Mouse (Mus musculus): ENCODE results near the gene Atpif1.

Gene Atpif1

DNA sequence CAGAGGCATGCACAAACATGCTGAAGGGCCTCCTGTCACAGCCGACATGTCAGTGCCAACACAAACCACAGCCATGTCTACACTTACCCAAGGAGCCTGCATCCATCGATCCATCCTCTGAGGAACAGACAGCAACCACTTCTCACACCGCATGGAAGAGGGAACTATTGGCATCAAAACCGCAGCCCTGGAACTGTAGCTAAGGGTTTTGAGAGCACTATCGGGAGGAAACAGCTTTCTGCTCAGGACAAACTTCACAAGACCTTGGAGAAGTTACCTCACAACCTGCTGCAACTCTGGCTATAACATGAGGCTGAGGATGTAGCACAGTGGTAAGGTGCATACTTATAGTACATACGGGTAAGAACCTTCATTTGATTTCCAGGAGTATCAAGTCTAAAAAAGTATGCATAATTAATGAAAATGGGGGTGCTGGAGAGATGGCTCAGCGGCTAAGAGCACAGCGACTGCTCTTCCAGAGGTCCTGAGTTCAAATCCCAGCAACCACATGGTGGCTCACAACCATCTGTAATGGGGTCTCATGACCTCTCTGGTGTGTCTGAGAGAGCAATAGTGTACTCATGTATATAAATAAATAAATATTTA is 5.4 kb downstream of the Atpif1 start:
- DNase-seq (ENCODE audit: low spot score in 2 of 2): no peak

DNA sequence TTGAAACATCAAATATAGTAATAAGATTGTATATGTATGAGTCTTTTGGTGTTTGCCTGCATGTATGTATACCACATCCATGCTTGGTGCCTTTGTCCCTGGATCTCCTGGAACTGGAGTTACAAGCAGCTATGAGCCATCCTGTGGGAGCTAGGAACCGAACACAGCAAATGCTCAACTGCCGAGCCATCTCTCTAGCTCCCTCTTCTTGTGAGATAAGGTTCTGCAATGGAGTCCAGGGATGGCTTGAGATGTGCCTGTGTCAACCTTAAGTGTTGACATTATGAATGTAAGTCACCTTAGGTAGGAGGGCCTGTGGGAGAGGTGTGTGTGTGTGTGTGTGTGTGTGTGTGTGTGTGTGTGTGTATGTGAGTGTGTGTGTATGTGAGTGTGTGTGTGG is 6.8 kb downstream of the Atpif1 start:
- DNase-seq (ENCODE audit: low spot score in 2 of 2): no peak

DNA sequence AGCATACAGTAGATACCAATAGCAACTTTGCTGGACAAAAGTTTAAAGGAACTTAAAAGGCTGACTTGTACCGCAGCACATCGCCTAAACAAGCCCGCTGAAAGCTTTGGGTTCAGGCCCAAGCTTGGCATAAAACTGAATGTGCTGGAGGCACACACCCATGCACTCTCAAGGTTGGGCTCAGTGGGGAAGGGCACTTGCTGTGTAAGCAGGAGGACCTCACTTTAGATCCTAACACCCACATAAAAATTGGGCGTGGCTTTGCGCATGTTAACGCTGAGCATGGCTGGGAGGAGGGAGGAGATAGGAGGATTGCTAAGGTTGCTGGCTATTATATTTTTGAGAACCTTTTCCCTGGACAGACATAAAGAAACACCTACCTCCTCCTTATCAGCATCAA is 8.7 kb downstream of the Atpif1 start:
- no peak for DNase-seq (ENCODE audit: low spot score in 2 of 2)

DNA sequence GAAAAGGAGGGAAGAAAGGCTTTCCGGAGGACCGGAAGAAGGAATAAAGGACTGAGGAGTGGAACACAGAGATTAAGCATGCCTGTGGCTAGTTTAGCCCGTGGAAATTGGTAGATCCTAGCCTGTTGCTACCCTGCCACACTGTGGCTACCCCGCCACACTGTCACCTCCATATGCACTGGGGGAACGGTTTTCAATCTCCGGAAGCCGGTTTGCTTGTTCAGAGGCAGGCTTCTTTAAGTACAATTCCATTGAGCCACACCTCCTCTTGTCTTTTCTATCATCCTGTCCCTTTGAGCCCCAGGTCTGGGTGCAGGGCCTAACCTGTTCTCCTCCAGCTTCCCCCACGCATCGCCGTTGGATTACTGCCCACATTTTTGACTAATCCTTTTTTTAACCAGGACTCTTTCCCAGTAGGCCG is 9.1 kb downstream of the Atpif1 start:
- DNase-seq (ENCODE audit: low spot score in 2 of 2): no peak

DNA sequence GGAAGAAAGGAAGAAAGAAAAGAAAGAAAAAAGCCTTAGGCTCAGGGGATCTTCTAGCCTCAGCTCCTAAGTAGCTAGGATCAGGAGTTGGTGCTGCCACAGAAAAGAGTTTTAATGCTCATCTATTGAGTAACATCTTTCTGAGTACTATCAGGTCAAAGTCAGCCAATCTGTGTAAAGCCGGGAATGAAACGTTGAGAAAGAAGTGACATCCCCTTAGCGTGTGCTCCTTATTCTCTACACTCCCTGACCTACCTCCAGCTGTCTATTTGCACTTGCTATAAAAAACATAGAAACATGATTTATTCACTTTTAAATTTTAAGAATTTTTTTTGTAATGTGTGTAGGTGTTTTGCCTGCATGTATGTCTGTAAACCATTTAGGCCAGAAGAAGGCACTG is 14.3 kb downstream of the Atpif1 start:
- no peak for DNase-seq (ENCODE audit: low spot score in 2 of 2)

DNA sequence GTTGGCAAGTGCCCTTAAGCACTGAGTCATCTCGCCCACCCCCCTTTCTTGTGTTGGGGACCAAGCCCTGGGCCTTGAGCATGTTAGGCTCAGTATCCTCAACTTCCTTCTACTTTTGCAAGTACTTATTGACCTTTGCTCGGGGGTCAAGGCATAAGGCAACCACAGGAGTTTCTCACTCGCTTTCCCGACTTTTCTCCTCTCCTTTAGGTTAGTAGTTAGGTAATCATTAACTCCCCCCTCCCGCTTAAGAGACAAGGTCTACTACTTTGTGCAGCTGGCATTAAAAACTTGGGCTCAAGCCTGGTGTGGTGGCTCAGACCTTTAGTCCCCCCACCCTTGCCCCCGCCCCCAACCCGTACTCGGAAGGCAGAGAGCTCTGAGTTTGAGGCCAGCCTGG is 15.4 kb downstream of the Atpif1 start:
- DNase-seq (ENCODE audit: low spot score in 2 of 2): no peak

DNA sequence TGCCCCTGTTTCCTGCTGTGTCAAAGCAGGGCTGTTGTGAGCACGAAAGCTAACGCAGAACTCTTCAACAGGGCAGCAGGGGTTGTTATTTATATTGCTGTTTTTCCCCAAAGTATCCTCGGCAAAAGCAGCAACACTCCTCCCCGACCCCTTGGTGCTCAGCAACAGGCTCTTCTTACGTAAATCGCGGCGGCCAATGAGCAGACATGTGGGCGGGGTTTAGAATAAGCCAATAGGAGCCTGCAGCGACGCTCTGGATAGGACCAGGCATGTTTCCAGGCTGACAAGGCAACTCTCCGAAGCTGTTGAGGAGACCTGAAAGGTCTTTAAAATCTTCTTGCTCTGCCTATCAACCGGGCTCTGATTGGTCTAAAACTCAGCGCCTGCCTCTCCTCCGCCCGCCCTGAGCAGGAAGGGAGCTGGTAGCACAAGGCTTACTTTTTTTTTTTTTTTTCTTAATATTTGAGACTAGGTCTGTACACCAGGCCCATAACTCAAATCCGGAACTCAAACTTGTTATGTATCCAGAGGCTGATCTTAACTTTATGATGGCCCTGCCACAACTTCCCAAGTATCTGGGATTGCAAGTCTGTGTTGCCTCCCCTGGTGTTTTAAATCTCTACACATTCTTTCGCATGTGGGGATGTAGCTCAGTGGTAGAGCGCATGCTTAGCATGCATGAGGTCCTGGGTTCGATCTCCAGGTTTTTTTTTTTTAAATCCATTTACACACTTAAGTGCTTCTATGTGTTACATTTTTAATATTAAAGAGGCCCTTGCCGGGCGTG is 17.9 kb downstream of the Atpif1 start:
- peak; percentile 85 to 93 for DNase-seq (ENCODE audit: low spot score in 2 of 2)

DNA sequence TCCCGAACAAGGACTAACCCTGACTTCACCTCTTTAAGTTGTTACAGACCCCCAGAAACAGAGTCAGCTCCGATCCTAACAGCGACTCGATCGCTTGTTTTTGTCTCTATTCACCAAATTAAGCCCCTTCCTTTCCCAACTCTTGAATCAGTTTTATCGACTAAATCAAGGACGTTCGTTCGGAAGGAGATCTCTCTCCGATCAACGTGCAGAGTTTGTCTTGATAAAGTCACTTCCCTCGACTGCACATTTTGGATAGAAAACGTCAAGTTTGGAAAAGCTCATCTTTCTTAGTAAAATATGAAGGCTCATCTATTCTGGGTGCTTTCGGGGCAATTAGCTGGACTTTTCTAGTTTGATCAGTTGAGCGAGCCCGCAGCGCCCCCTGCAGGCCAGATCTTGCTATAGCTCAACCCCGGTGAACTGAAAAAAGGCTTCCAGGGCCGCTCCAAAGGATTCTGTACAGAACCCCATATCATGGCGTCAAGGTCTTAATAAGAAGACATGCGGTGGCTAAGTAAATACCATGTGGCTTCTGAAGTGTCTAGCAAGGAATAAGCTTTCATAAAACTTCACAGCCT is 18.8 kb downstream of the Atpif1 start:
- peak; percentile 80 to 83 for DNase-seq (ENCODE audit: low spot score in 2 of 2)

DNA sequence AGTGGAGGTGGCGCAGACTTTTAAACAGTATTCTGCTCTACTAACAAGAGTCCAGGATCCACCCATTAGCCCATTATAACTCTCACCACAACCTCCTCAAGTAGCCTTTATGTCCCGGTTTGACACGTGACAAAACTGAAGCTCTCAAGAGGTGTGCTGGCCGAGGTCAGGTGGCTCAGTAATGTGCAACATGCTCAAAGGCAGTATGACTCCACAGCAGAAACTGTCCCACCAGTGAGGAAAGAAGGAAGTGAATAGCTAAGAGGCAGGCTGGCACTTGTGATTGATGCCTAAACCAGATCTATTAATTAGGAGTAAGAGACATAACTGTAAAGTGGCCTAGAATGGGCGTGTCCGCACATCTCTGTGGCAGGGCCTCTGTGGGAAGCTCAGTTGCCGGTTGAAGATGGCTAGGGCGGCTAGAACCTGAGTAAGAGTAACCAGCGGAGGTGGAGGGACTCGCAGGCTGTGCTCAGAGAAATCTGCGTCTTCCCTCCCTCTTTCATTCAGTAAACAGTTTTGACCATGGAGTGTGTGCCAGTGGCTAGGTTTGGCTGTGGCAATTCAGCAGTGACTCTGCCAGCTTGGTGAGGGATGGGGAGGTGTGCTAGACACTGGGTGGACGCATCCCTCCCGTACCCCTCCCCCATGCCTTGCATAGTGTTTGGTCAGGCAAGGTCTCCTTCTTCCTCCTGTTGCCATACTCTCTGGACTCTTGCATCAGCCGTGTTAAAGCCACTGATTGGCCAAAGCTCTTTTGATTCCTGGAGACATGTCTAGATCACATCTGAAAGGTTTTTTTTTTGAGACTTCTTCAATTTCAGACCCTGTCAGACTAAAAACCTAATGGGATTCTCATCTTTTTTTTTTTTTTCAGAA is 19.8 kb downstream of the Atpif1 start:
- DNase-seq (ENCODE audit: low spot score in 2 of 2): no peak

DNA sequence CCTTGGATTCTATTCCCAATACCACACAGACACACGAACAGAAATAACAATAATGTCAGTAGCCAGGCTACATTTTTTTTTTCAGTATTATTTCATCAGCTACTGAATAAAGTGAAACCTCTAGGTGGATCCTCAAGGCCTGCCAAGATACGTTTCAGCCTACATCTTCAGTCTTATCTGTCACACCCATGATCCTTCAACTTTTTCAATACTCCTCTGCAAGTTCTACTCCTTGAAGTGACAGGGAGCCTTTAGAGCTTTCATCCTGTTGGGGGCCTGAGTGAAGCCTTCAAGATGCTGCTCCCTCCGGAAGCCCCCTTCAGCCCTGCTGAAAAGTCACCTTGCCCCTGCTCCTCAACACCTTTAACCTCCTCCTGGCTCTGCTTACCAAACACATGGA is 21.4 kb downstream of the Atpif1 start:
- no peak for DNase-seq (ENCODE audit: low spot score in 2 of 2)

DNA sequence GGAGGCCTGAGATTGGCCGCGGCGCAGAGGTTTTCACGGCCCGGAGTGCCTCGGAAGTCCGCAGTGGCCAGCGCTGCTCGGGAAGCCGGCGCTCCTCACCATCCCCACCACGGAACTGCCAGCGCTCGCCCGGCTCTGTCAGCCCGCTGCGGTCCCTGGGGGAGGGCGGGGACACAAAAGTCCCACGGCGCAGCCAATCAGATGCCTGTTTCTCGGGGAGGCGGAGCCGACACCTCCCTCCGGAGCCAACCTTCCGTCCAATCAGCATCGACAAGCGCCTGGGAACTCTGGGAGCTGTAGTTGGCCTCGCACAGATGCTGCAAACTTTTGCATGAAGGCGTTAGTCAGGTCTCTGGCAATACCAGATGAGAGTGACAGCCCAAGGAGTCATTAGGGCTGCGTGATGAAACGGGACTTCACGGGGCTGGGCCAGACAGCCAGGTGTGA is 23.1 kb downstream of the Atpif1 start, which contains the start of gene Sesn2:
Sesn2 (minus strand) TSS at position 150 of the 447 bp plus-strand sequence.
- DNase-seq (ENCODE audit: low spot score in 2 of 2): peak; percentile 97 to 98

DNA sequence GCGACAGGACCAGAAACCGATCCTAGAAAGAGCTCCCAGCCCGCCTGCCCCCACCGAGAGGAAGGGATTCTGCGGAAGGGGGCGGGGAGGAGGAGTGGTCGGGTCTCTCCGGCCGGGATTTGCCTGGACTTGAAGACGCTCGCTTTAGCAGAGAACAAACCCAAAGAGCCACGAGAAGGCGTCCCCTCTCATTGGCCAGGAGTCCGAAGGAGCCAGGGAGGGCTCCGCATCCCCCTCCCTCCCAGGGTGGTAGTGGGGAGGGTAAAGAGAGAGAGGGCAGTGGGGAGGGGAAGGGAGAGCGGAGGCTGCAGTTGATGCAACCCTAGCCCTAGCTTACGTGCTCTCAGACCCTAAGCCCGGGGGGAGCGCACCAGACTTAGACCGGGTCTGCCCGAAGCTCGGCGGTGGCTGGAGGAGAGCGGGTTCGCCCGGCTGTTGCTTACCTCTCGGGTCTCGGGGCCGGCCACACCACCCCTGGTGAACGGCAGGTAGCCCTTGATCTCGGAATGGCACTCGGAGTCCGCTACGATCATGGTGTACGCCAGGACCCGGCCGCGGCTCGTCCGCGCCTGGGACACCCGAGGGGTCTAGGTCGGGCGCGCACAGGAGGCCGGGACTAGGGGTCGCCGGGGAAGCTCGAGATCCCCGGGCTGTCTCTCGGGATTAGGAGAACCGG is 23.7 kb downstream of the Atpif1 start:
- peak; percentile 43 to 56 for DNase-seq (ENCODE audit: low spot score in 2 of 2)

DNA sequence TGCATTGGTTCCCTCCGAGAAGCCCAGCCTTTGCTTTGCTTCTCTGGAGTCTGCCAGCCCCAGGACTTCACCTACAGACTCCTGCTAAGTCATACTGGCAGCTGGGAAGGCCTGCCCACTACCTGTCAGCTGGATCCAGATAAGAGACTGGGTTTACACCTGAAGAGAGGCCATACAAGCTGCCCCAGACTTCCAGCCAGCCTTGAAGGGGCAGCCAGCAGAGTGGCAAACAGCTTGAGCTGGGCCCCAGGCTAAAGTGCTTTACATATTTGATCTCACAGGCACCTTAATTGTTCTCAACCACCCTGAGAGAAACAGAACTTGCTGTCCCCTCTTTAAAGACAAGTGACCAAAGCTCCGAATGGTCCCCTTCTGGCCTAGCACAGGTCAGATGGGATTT is 26.2 kb downstream of the Atpif1 start:
- DNase-seq (ENCODE audit: low spot score in 2 of 2): no peak

DNA sequence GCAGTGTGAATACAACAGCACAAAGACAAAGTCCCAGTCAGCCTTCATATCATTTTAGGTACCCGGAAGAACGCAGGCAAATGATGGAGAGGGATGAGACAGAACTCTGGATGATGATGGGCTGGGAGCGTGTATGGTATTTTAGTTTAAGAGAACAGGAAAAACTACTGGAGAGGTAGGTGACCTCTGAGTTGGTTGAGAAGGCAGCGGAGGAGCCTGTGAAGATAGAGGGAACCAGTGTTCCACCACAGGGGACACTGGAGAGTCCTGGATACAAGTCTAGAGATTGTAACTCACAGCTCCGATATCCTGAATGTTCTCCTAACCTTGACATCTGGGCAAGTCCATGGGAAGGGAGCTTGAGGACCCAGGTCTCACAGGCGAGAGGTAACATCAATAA is 27.2 kb downstream of the Atpif1 start:
- no peak for DNase-seq (ENCODE audit: low spot score in 2 of 2)

DNA sequence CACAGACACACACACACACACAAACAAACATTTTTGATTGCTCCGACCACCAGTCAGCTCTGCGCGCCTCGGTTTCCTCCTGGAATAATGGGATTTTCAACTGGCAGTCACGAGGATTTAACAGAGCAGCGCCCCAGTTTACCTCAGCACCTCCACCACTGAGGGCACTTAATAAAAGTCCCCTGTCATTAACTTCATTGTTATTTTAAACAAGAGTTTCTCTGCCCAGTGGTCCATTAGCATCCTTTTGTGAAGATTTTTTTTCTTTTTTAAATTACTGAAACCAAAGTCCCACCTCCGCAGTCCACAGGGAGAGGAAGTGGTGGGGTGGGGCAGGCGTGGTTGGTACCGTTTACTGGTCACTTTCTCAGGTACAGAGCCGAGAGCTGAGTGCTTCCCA is 27.7 kb downstream of the Atpif1 start:
- no peak for DNase-seq (ENCODE audit: low spot score in 2 of 2)

DNA sequence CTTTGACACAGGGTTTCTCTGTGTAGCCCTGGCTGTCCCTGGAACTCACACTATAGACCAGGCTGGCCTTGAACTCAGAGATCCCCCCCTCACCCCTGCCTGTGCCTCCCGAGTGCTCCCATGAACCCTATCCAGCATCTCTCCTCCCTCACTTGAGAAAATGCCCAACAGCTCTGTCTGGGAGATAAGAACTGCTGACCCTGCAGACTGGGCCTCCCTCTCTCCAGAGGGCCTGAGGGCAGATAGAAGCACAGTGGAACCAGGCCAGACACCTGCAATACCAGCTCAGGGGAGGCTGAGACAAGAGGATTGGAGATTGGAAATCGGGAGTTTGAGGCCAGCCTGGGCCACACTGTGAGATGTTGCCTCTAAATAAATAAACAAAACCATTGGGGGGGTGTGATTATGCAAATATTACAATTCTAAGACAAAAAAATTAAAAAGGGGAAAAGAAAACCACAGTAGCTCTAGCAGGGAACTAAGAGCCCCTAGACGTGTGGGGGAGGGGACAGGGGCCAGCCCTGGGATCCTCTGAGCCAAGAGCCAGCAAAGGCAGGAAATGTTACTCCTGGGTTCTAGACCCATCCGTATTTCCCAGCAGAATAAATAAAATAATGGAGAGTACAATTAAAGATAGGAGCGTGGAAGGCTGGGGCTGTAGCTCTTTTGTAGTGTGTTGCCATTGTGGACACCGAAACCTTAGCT is 28.3 kb downstream of the Atpif1 start:
- DNase-seq (ENCODE audit: low spot score in 2 of 2): no peak

DNA sequence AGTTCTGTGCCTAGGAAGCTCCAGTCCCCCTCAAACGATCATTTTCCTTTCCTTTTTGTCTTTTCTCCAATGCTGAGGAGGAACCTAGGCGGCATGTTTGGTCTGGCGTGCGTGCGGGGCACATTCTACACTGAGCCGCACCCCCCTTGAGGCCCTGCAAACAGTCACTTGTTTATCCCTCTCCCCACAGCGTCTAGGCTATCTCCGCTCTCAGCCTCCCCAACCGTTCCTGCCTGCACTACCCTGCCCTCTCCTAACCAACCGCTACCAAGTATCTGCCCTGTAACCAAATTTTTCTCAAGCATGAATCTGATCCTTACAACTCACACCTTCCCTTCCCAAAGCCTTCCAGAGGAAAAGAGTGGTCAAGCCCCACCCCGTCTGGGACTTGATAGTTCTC is 30.1 kb downstream of the Atpif1 start:
- DNase-seq (ENCODE audit: low spot score in 2 of 2): no peak

DNA sequence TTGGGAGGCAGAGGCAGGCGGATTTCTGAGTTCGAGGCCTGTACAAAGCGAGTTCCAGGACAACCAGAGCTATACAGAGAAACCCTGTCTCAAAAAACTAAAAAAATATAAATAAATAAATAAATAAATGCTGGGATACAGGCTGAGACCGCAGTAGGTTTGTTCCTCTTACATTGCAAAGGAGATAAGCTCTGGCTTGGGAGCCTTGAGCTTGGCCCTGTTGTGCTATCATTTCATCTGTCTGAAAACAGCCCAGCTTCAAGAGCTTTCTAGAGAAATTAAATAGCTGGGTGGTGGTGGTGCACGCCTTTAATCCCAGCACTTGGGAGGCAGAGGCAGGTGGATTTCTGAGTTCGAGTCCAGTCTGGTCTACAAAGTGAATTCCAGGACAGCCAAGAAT is 31.8 kb downstream of the Atpif1 start:
- DNase-seq (ENCODE audit: low spot score in 2 of 2): no peak

DNA sequence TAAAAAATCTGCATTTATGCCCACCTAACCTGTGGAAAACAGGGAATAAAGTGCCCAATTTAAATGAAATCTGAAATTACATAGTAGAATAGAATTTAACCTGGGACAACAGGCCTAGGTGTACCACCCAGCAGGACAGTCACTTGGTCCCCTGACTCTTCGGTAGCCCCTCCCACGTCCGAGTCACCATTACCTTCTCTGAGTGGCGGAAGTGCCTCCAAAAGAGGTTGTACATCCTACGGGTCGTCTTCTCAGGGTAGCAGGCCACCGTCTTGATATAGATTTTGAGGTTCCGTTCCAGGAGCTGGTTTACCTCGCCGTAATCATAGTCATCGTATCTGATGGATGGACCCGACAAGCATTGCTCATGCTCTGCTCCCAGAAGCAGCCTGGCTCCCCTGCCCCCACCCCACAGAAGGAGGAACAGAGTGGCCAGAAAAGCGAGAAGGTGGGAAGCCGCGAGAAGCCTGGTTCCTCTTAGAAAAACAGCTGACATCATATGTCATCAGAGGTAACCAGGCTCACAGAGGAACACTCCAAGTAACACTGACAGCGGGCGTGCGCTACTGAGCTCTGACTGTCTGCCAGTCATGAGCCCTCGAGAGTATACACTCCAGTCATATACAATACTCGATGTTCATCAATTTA is 39.1 kb downstream of the Atpif1 start:
- no peak for DNase-seq (ENCODE audit: low spot score in 2 of 2)
